Mouse (Mus musculus) lung, adult 18-20 months (tissue): Measurements from ENCODE around the gene Btd.
A peak's percentile ranks its signal among the peaks of the same experiment; 100 is the strongest.
"Not testable (repeated sequence)": the region's sequence is repeated elsewhere in the genome, so short reads cannot be mapped to it uniquely, and the experiment has no call there.

Experiments
- DNase-seq, 2 experiments: peaks; one replicate each; pipeline ENCODE4 v3.0.0; 2022; ENCODE audit warnings: mixed read lengths in 2 of 2

The Btd gene

GRCm38 (mm10) chr14:31640890-31641505, at the start of gene Btd, which contains the start of gene Hacl1:
Btd (plus strand) TSS chr14:31641028.
Hacl1 (minus strand) TSS chr14:31641286.
- peak; percentile 93 to 95 for DNase-seq

GRCm38 (mm10) chr14:31591243-31591642, 49.6 kb upstream of the Btd start, which contains the start of gene Colq:
Colq (minus strand) TSS chr14:31591343.
- no peak for DNase-seq

- DNase-seq: no peak
These were observed 47.8 kb upstream of the Btd start for GRCm38 (mm10) chr14:31593036-31593435.

- DNase-seq: no peak
These were observed 46.1 kb upstream of the Btd start for GRCm38 (mm10) chr14:31594693-31595092.

GRCm38 (mm10) chr14:31596408-31596807, 44.4 kb upstream of the Btd start:
- DNase-seq: no peak

- no peak for DNase-seq
These were observed 43.4 kb upstream of the Btd start for GRCm38 (mm10) chr14:31597446-31597845.

GRCm38 (mm10) chr14:31601908-31602615, 38.8 kb upstream of the Btd start:
- DNase-seq: no peak

- not testable (repeated sequence) for DNase-seq
These were observed 38.2 kb upstream of the Btd start for GRCm38 (mm10) chr14:31602616-31602979.

GRCm38 (mm10) chr14:31604916-31605315, 35.9 kb upstream of the Btd start:
- DNase-seq: no peak

- no peak for DNase-seq
These were observed 35.3 kb upstream of the Btd start for GRCm38 (mm10) chr14:31605514-31605913.

- DNase-seq: no peak
These were observed 28.8 kb upstream of the Btd start for GRCm38 (mm10) chr14:31611986-31612385.

GRCm38 (mm10) chr14:31613671-31614070, 27.2 kb upstream of the Btd start:
- DNase-seq: no peak

GRCm38 (mm10) chr14:31617204-31617603, 23.6 kb upstream of the Btd start:
- DNase-seq: no peak

GRCm38 (mm10) chr14:31617997-31618396, 22.8 kb upstream of the Btd start:
- DNase-seq: no peak

- no peak for DNase-seq
These were observed 20.1 kb upstream of the Btd start for GRCm38 (mm10) chr14:31620591-31621223.

GRCm38 (mm10) chr14:31622748-31623147, 18.1 kb upstream of the Btd start:
- DNase-seq: no peak

- no peak for DNase-seq
These were observed 10.2 kb upstream of the Btd start for GRCm38 (mm10) chr14:31630677-31631076.

- DNase-seq: peak in 1 of 2 experiments; percentile 18
These were observed 410 bp upstream of the Btd start, which contains the start of gene Gm49387 for GRCm38 (mm10) chr14:31640346-31640889. Gm49387 (minus strand) TSS chr14:31640878.

- no peak for DNase-seq
These were observed 803 bp downstream of the Btd start for GRCm38 (mm10) chr14:31641506-31642155.

GRCm38 (mm10) chr14:31644183-31644830, 3.5 kb downstream of the Btd start:
- DNase-seq: no peak

GRCm38 (mm10) chr14:31644931-31645547, 4.2 kb downstream of the Btd start:
- DNase-seq: no peak

GRCm38 (mm10) chr14:31645920-31646319, 5.1 kb downstream of the Btd start:
- DNase-seq: no peak
